Comparison of ENCODE assay signal across 12 mouse cellular contexts in the genomic region with DNA sequence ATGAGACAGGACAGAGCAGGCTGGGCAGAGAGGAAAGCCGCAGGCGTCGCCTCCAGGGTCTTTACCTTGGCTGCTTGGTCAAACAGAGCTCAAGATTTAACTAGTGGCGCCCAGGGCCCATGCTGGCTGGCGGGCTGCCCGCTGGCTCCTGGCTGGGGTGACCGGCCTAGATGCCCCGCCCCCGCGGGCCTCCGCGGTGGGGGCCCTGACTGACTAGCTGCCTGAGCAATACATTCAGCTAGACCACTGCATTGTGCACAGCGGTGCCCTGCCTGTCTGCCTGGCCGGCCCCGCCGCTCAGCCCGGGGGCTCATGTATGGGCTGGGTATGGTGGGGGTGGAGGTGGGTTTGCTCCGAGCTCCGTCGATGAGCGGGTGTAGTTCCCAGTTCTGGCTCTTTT. TPM values are rescaled to one million over a fixed set of nuclear protein-coding genes. Genes with fewer than 3 reads are reported as not detected.
DNase-seq lines count a peak whose midpoint lies in the region; ATAC-seq and TF ChIP-seq lines count a peak whose summit lies in the region.
"Had no signal": no experiment of that assay in that cellular context is flagged by ENCODE, and none has a peak within 500 bp of the region (broad histone marks: within the 10 kb centered on the region; RNA-seq: fewer than 3 reads in every experiment).

No protein-coding gene starts in this region.

- TF ChIP-seq CTCF in heart, postnatal 0 days (IDR thresholded peaks at IDR 0.05; ENCODE audit: low read depth), result no peak
- TF ChIP-seq CTCF in midbrain, postnatal 0 days (IDR thresholded peaks at IDR 0.05), result no peak

- no peak for TF ChIP-seq EP300 in heart, postnatal 0 days (IDR thresholded peaks at IDR 0.05; ENCODE audit: low read depth)

- peaks cover 95% of the 10 kb centered on the region for H3K36me3 ChIP-seq in heart, postnatal 0 days (replicated peaks; ENCODE audit: control insufficient read depth, insufficient read depth, low read length)
- H3K36me3 ChIP-seq in midbrain, embryonic 10.5 days, result peaks cover 98% of the 10 kb centered on the region
- peaks cover 48% of the 10 kb centered on the region for H3K36me3 ChIP-seq in midbrain, embryonic 16.5 days (ENCODE audit: control insufficient read depth, insufficient read depth, low read length)
- peaks cover 88% of the 10 kb centered on the region for H3K36me3 ChIP-seq in embryonic facial prominence, embryonic 15.5 days
- H3K36me3 ChIP-seq in midbrain, postnatal 0 days (ENCODE audit: insufficient read depth, low read length), result peaks cover 69% of the 10 kb centered on the region

- no peak overlapping the region for H3K27ac ChIP-seq in heart, postnatal 0 days (ENCODE audit: low read depth)
- no peak overlapping the region for H3K27ac ChIP-seq in midbrain, embryonic 10.5 days (replicated peaks)
- no peak overlapping the region for H3K27ac ChIP-seq in midbrain, embryonic 16.5 days (ENCODE audit: low read length)
- no peak overlapping the region for H3K27ac ChIP-seq in embryonic facial prominence, embryonic 15.5 days (replicated peaks)
- H3K27ac ChIP-seq in midbrain, postnatal 0 days (ENCODE audit: low read depth, low read length), result no peak overlapping the region
- H3K27ac ChIP-seq: gastrocnemius, adult 2 months; hindbrain, postnatal 0 days had no signal

- H3K4me3 ChIP-seq in heart, postnatal 0 days (ENCODE audit: low read depth, low read length), result no peak overlapping the region
- H3K4me3 ChIP-seq in midbrain, embryonic 10.5 days, result 0 out of 2 replicates have a peak overlapping the region, but pooled peaks have one; percentile 1
- no peak overlapping the region for H3K4me3 ChIP-seq in midbrain, embryonic 16.5 days (ENCODE audit: low read depth, low read length)
- H3K4me3 ChIP-seq in embryonic facial prominence, embryonic 15.5 days (replicated peaks), result no peak overlapping the region
- no peak overlapping the region for H3K4me3 ChIP-seq in midbrain, postnatal 0 days (ENCODE audit: low read depth, low read length)
- H3K4me3 ChIP-seq: gastrocnemius, adult 2 months had no signal

- DNase-seq in heart, postnatal 0 days (ENCODE audit: low spot score), result no peak
- DNase-seq in heart, adult 9 months (ENCODE audit: low spot score in 2 of 2), result no peak
- DNase-seq in midbrain, embryonic 10.5 days (ENCODE audit: low spot score), result no peak
- peak; percentile 32 for DNase-seq in midbrain, postnatal 0 days (ENCODE audit: low spot score)
- DNase-seq in layer of hippocampus, postnatal 10 days (ENCODE audit: low spot score in 2 of 2), result no peak
- DNase-seq: embryo, embryonic 11 days; gastrocnemius, adult 2 months; right cerebral cortex, adult 18-20 months had no signal

- H3K4me1 ChIP-seq in heart, postnatal 0 days (ENCODE audit: control insufficient read depth, insufficient read depth), result peaks cover 22% of the 10 kb centered on the region
- peaks cover 29% of the 10 kb centered on the region for H3K4me1 ChIP-seq in midbrain, embryonic 10.5 days
- peaks cover 27% of the 10 kb centered on the region for H3K4me1 ChIP-seq in midbrain, embryonic 16.5 days (ENCODE audit: control insufficient read depth, insufficient read depth, low read length)
- H3K4me1 ChIP-seq in embryonic facial prominence, embryonic 15.5 days, result peaks cover 28% of the 10 kb centered on the region
- H3K4me1 ChIP-seq in midbrain, postnatal 0 days (ENCODE audit: insufficient read depth, low read length), result peaks cover 7% of the 10 kb centered on the region

- H3K9me3 ChIP-seq in heart, postnatal 0 days (replicated peaks; ENCODE audit: control insufficient read depth, low read length), result no peaks in the 10 kb centered on the region
- H3K9me3 ChIP-seq in midbrain, embryonic 10.5 days (replicated peaks), result no peaks in the 10 kb centered on the region
- H3K9me3 ChIP-seq in midbrain, embryonic 16.5 days (replicated peaks; ENCODE audit: control insufficient read depth, low read length, poor library complexity, severe bottlenecking), result no peaks in the 10 kb centered on the region
- no peaks in the 10 kb centered on the region for H3K9me3 ChIP-seq in embryonic facial prominence, embryonic 15.5 days (replicated peaks)
- H3K9me3 ChIP-seq in midbrain, postnatal 0 days (ENCODE audit: low read length), result no peaks in the 10 kb centered on the region

- H3K4me2 ChIP-seq in heart, postnatal 0 days (ENCODE audit: low read depth, low read length), result no peak overlapping the region
- no peak overlapping the region for H3K4me2 ChIP-seq in midbrain, embryonic 16.5 days (ENCODE audit: low read length)
- no peak overlapping the region for H3K4me2 ChIP-seq in embryonic facial prominence, embryonic 15.5 days (replicated peaks)
- no peak overlapping the region for H3K4me2 ChIP-seq in midbrain, postnatal 0 days (ENCODE audit: low read depth, low read length, poor library complexity, severe bottlenecking)

- WGBS in heart, postnatal 0 days, result 83% methylated on average over 21 of the region's 21 CpGs
- 84% methylated on average over 21 of the region's 21 CpGs for WGBS in midbrain, embryonic 10.5 days
- 71% methylated on average over 21 of the region's 21 CpGs for WGBS in midbrain, embryonic 16.5 days
- WGBS in embryonic facial prominence, embryonic 15.5 days, result 79% methylated on average over 21 of the region's 21 CpGs
- 57% methylated on average over 21 of the region's 21 CpGs for WGBS in midbrain, postnatal 0 days

- no peaks in the 10 kb centered on the region for H3K27me3 ChIP-seq in heart, postnatal 0 days (ENCODE audit: control insufficient read depth, insufficient read depth, low read length)
- H3K27me3 ChIP-seq in midbrain, embryonic 10.5 days (ENCODE audit: low read depth, poor library complexity, severe bottlenecking), result no peaks in the 10 kb centered on the region
- H3K27me3 ChIP-seq in midbrain, embryonic 16.5 days (ENCODE audit: control insufficient read depth, insufficient read depth, low read depth, low read length), result no peaks in the 10 kb centered on the region
- H3K27me3 ChIP-seq in embryonic facial prominence, embryonic 15.5 days, result no peaks in the 10 kb centered on the region
- no peaks in the 10 kb centered on the region for H3K27me3 ChIP-seq in midbrain, postnatal 0 days (ENCODE audit: insufficient read depth, low read length)

- no peak overlapping the region for H3K9ac ChIP-seq in heart, postnatal 0 days (replicated peaks; ENCODE audit: low read depth, low read length)
- H3K9ac ChIP-seq in midbrain, embryonic 16.5 days (ENCODE audit: low read depth, low read length), result no peak overlapping the region
- no peak overlapping the region for H3K9ac ChIP-seq in embryonic facial prominence, embryonic 15.5 days
- H3K9ac ChIP-seq in midbrain, postnatal 0 days (replicated peaks; ENCODE audit: low read length, poor library complexity, severe bottlenecking), result no peak overlapping the region; the same call in 1 of the 2 replicates

- ATAC-seq in heart, postnatal 0 days (ENCODE audit: insufficient read depth, low read depth), result peak; percentile 16; the same call in 1 of the 2 replicates
- no peak for ATAC-seq in midbrain, embryonic 16.5 days
- peak; percentile 37; the same call in 1 of the 2 replicates for ATAC-seq in embryonic facial prominence, embryonic 15.5 days (ENCODE audit: insufficient number of reproducible peaks, low FRiP score, low TSS enrichment, low read depth)
- ATAC-seq in midbrain, postnatal 0 days (ENCODE audit: low FRiP score), result no peak
- ATAC-seq in CD4-positive, CD25-positive, alpha-beta regulatory T cell, adult 4 months, result no peak
- ATAC-seq: hindbrain, postnatal 0 days had no signal

RNA-seq across cellular contexts. Expression of gene Srrt, which starts 6.2 kb away (rescaled TPM):
- total RNA-seq in heart, postnatal 0 days (2014; rRNA removed; ENCODE audit: low replicate concordance), result 77.2 and 139 TPM in 2 replicates
- polyA plus RNA-seq in heart, postnatal 0 days (2015; fragmentation: Nextera tagmentation; extraction: Ambion mirVana), result 34.9 and 38.0 TPM in 2 replicates
- polyA plus RNA-seq in midbrain, embryonic 10.5 days (2016; fragmentation: Nextera tagmentation; extraction: Ambion mirVana), result 190 and 192 TPM in 2 replicates
- 97.2 and 103 TPM in 2 replicates for polyA plus RNA-seq in midbrain, embryonic 16.5 days (2015; fragmentation: Nextera tagmentation; extraction: Ambion mirVana)
- polyA plus RNA-seq in embryonic facial prominence, embryonic 15.5 days (2015; fragmentation: Nextera tagmentation; extraction: Ambion mirVana), result 124 TPM in 2 replicates
- 112 and 114 TPM in 2 replicates for total RNA-seq in midbrain, postnatal 0 days (2014; rRNA removed)
- polyA plus RNA-seq in midbrain, postnatal 0 days (2015; fragmentation: Nextera tagmentation; extraction: Ambion mirVana), result 53.4 and 56.4 TPM in 2 replicates
- 100 to 1,000 TPM; 188 to 191 TPM for total RNA-seq in layer of hippocampus, postnatal 10 days (2021)
- 10 to 100 TPM; 60.2 to 63.7 TPM for polyA plus RNA-seq in CD4-positive, CD25-positive, alpha-beta regulatory T cell, adult 4 months (2017; shearing (Covaris generic))

RNA-seq across cellular contexts. Expression of gene Ufsp1, which starts 6.8 kb away (rescaled TPM):
- total RNA-seq in heart, postnatal 0 days (2014; rRNA removed; ENCODE audit: low replicate concordance), result 4.1 and 5.6 TPM in 2 replicates
- 11.5 and 11.9 TPM in 2 replicates for polyA plus RNA-seq in heart, postnatal 0 days (2015; fragmentation: Nextera tagmentation; extraction: Ambion mirVana)
- polyA plus RNA-seq in midbrain, embryonic 10.5 days (2016; fragmentation: Nextera tagmentation; extraction: Ambion mirVana), result 9.6 and 11.0 TPM in 2 replicates
- 18.4 and 20.9 TPM in 2 replicates for polyA plus RNA-seq in midbrain, embryonic 16.5 days (2015; fragmentation: Nextera tagmentation; extraction: Ambion mirVana)
- 10.9 and 11.0 TPM in 2 replicates for polyA plus RNA-seq in embryonic facial prominence, embryonic 15.5 days (2015; fragmentation: Nextera tagmentation; extraction: Ambion mirVana)
- total RNA-seq in midbrain, postnatal 0 days (2014; rRNA removed), result 24.5 and 29.3 TPM in 2 replicates
- polyA plus RNA-seq in midbrain, postnatal 0 days (2015; fragmentation: Nextera tagmentation; extraction: Ambion mirVana), result 35.0 and 41.2 TPM in 2 replicates
- 10 to 100 TPM; 20.4 to 21.8 TPM for total RNA-seq in layer of hippocampus, postnatal 10 days (2021)
- polyA plus RNA-seq in CD4-positive, CD25-positive, alpha-beta regulatory T cell, adult 4 months (2017; shearing (Covaris generic)), result 1 to 10 TPM in 1 of 2 experiments, under 1 TPM in 1; 0.65 to 1.3 TPM

RNA-seq across cellular contexts. Expression of gene Trip6, which starts 13.0 kb away (rescaled TPM):
- total RNA-seq in heart, postnatal 0 days (2014; rRNA removed; ENCODE audit: low replicate concordance), result 44.8 and 46.8 TPM in 2 replicates
- polyA plus RNA-seq in heart, postnatal 0 days (2015; fragmentation: Nextera tagmentation; extraction: Ambion mirVana), result 22.9 and 28.6 TPM in 2 replicates
- polyA plus RNA-seq in midbrain, embryonic 10.5 days (2016; fragmentation: Nextera tagmentation; extraction: Ambion mirVana), result 61.0 and 61.1 TPM in 2 replicates
- polyA plus RNA-seq in midbrain, embryonic 16.5 days (2015; fragmentation: Nextera tagmentation; extraction: Ambion mirVana), result 13.1 TPM in 2 replicates
- polyA plus RNA-seq in embryonic facial prominence, embryonic 15.5 days (2015; fragmentation: Nextera tagmentation; extraction: Ambion mirVana), result 112 and 117 TPM in 2 replicates
- total RNA-seq in midbrain, postnatal 0 days (2014; rRNA removed), result 11.6 and 17.5 TPM in 2 replicates
- polyA plus RNA-seq in midbrain, postnatal 0 days (2015; fragmentation: Nextera tagmentation; extraction: Ambion mirVana), result 10.3 and 10.9 TPM in 2 replicates
- total RNA-seq in layer of hippocampus, postnatal 10 days (2021), result 1 to 10 TPM; 6.2 to 7.7 TPM
- 1 to 10 TPM; 1.0 to 1.7 TPM for polyA plus RNA-seq in CD4-positive, CD25-positive, alpha-beta regulatory T cell, adult 4 months (2017; shearing (Covaris generic))

RNA-seq across cellular contexts. Expression of gene Ache, which starts 13.9 kb away (rescaled TPM):
- total RNA-seq in heart, postnatal 0 days (2014; rRNA removed; ENCODE audit: low replicate concordance), result 5.3 and 5.9 TPM in 2 replicates
- 2.3 and 2.8 TPM in 2 replicates for polyA plus RNA-seq in heart, postnatal 0 days (2015; fragmentation: Nextera tagmentation; extraction: Ambion mirVana)
- polyA plus RNA-seq in midbrain, embryonic 10.5 days (2016; fragmentation: Nextera tagmentation; extraction: Ambion mirVana), result 3.4 and 4.8 TPM in 2 replicates
- polyA plus RNA-seq in midbrain, embryonic 16.5 days (2015; fragmentation: Nextera tagmentation; extraction: Ambion mirVana), result 46.5 and 65.9 TPM in 2 replicates
- polyA plus RNA-seq in embryonic facial prominence, embryonic 15.5 days (2015; fragmentation: Nextera tagmentation; extraction: Ambion mirVana), result 19.0 and 24.0 TPM in 2 replicates
- 168 and 174 TPM in 2 replicates for total RNA-seq in midbrain, postnatal 0 days (2014; rRNA removed)
- 132 and 148 TPM in 2 replicates for polyA plus RNA-seq in midbrain, postnatal 0 days (2015; fragmentation: Nextera tagmentation; extraction: Ambion mirVana)
- total RNA-seq in layer of hippocampus, postnatal 10 days (2021), result 10 to 100 TPM; 93.0 to 97.4 TPM
- polyA plus RNA-seq in CD4-positive, CD25-positive, alpha-beta regulatory T cell, adult 4 months (2017; shearing (Covaris generic)), result under 1 TPM in 1 of 2 experiments, not detected in 1; 0.16 TPM

RNA-seq across cellular contexts. Expression of gene Slc12a9, which starts 32.1 kb away (rescaled TPM):
- total RNA-seq in heart, postnatal 0 days (2014; rRNA removed; ENCODE audit: low replicate concordance), result 7.3 and 14.8 TPM in 2 replicates
- polyA plus RNA-seq in heart, postnatal 0 days (2015; fragmentation: Nextera tagmentation; extraction: Ambion mirVana), result 4.0 and 4.5 TPM in 2 replicates
- polyA plus RNA-seq in midbrain, embryonic 10.5 days (2016; fragmentation: Nextera tagmentation; extraction: Ambion mirVana), result 12.0 and 14.3 TPM in 2 replicates
- 26.8 and 27.3 TPM in 2 replicates for polyA plus RNA-seq in midbrain, embryonic 16.5 days (2015; fragmentation: Nextera tagmentation; extraction: Ambion mirVana)
- polyA plus RNA-seq in embryonic facial prominence, embryonic 15.5 days (2015; fragmentation: Nextera tagmentation; extraction: Ambion mirVana), result 14.8 and 16.3 TPM in 2 replicates
- 28.9 and 30.4 TPM in 2 replicates for total RNA-seq in midbrain, postnatal 0 days (2014; rRNA removed)
- polyA plus RNA-seq in midbrain, postnatal 0 days (2015; fragmentation: Nextera tagmentation; extraction: Ambion mirVana), result 27.0 and 27.8 TPM in 2 replicates
- total RNA-seq in layer of hippocampus, postnatal 10 days (2021), result 10 to 100 TPM; 28.8 to 30.7 TPM
- 10 to 100 TPM in 1 of 2 experiments, 1 to 10 TPM in 1; 9.2 to 16.7 TPM for polyA plus RNA-seq in CD4-positive, CD25-positive, alpha-beta regulatory T cell, adult 4 months (2017; shearing (Covaris generic))

Comparison
In these comparisons a context has a peak if more than half of its experiments do, and no peak if none do; other contexts are left out.
1. ATAC-seq: peak in heart, postnatal 0 days (single experiment) and embryonic facial prominence, embryonic 15.5 days (single experiment); none in midbrain, embryonic 16.5 days (single experiment), midbrain, postnatal 0 days (single experiment) and CD4-positive, CD25-positive, alpha-beta regulatory T cell, adult 4 months (single experiment).